Mouse (Mus musculus) urinary bladder, adult 18-20 months (tissue): ENCODE measurements around the gene Plcd1.
A peak's percentile ranks its signal among the peaks of the same experiment; 100 is the strongest.

Experiments used
- DNase-seq, 2 experiments: peaks; one replicate each; pipeline ENCODE4 v3.0.0; 2022; ENCODE audit warnings: low spot score in 2 of 2, mixed read lengths in 2 of 2

The Plcd1 gene

GRCm38 (mm10) chr9:119093419-119094295 is at the start of gene Plcd1:
TSS of gene Plcd1 (minus strand) at chr9:119093502.
- peak; percentile 68 to 88 for DNase-seq

GRCm38 (mm10) chr9:119142066-119142465 is 48.8 kb upstream of the Plcd1 start:
- DNase-seq, result no peak

- DNase-seq, result no peak
These were observed 45.5 kb upstream of the Plcd1 start for GRCm38 (mm10) chr9:119138836-119139235.

GRCm38 (mm10) chr9:119130692-119131091 is 37.4 kb upstream of the Plcd1 start:
- DNase-seq, result no peak

GRCm38 (mm10) chr9:119128436-119129181 is 35.3 kb upstream of the Plcd1 start:
- no peak for DNase-seq

- no peak for DNase-seq
These were observed 29.5 kb upstream of the Plcd1 start for GRCm38 (mm10) chr9:119122596-119123369.

GRCm38 (mm10) chr9:119120168-119120560 is 26.9 kb upstream of the Plcd1 start:
- DNase-seq, result no peak

GRCm38 (mm10) chr9:119119409-119120167 is 26.3 kb upstream of the Plcd1 start:
- DNase-seq, result no peak

- no peak for DNase-seq
These were observed 21.6 kb upstream of the Plcd1 start for GRCm38 (mm10) chr9:119114911-119115310.

GRCm38 (mm10) chr9:119110640-119111039 is 17.3 kb upstream of the Plcd1 start:
- no peak for DNase-seq

- DNase-seq, result no peak
These were observed 16.5 kb upstream of the Plcd1 start for GRCm38 (mm10) chr9:119109685-119110353.

- DNase-seq, result no peak
These were observed 14.3 kb upstream of the Plcd1 start for GRCm38 (mm10) chr9:119107566-119107965.

GRCm38 (mm10) chr9:119102783-119103113 is 9.4 kb upstream of the Plcd1 start:
- DNase-seq, result no peak

GRCm38 (mm10) chr9:119101992-119102782 is 8.9 kb upstream of the Plcd1 start, which contains the start of gene Dlec1:
TSS of gene Dlec1 (plus strand) at chr9:119102478.
- peak; percentile 57 to 65 for DNase-seq

GRCm38 (mm10) chr9:119100177-119100898 is 7.0 kb upstream of the Plcd1 start:
- no peak for DNase-seq

- no peak for DNase-seq
These were observed 1.3 kb upstream of the Plcd1 start for GRCm38 (mm10) chr9:119094462-119095109.

GRCm38 (mm10) chr9:119092473-119093418 is 556 bp downstream of the Plcd1 start:
- DNase-seq, result peak in 1 of 2 experiments; percentile 57
